Mouse (Mus musculus): ENCODE measurements around the gene Adamtsl2. TPM values are rescaled to one million over a fixed set of nuclear protein-coding genes. Genes with fewer than 3 reads are reported as not detected.

Gene Adamtsl2
- total RNA-seq, 2 experiments from 2014 or later, result 23.8 to 25.1 TPM

- intact Hi-C loops (cut with DNase I), result no loop called here
- DNase-seq, result no peak
Measured at GRCm38 (mm10) chr2:27112585-27112984, 33.4 kb downstream of the Adamtsl2 start.

GRCm38 (mm10) chr2:27114169-27114568, 35.0 kb downstream of the Adamtsl2 start:
- intact Hi-C loops (cut with DNase I), result no loop called here
- DNase-seq, result no peak

- DNase-seq, result no peak
- intact Hi-C loops (cut with DNase I), result no loop called here
Measured at GRCm38 (mm10) chr2:27118452-27118851, 39.3 kb downstream of the Adamtsl2 start.

- intact Hi-C loops (cut with DNase I), result no loop called here
- DNase-seq, result no peak
Measured at GRCm38 (mm10) chr2:27119766-27120165, 40.6 kb downstream of the Adamtsl2 start.

GRCm38 (mm10) chr2:27120241-27120641, 41.1 kb downstream of the Adamtsl2 start:
- intact Hi-C loops (cut with DNase I), result no loop called here
- peak; percentile 88 for DNase-seq

- peak; percentile 79 for DNase-seq
- intact Hi-C loops (cut with DNase I), result no loop called here
Measured at GRCm38 (mm10) chr2:27121626-27122355, 42.6 kb downstream of the Adamtsl2 start.

GRCm38 (mm10) chr2:27122578-27122977, 43.4 kb downstream of the Adamtsl2 start:
- intact Hi-C loops (cut with DNase I), result no loop called here
- DNase-seq, result no peak

GRCm38 (mm10) chr2:27123121-27123520, 43.9 kb downstream of the Adamtsl2 start:
- intact Hi-C loops (cut with DNase I), result no loop called here
- DNase-seq, result no peak

GRCm38 (mm10) chr2:27125979-27126378, 46.8 kb downstream of the Adamtsl2 start:
- intact Hi-C loops (cut with DNase I), result no loop called here
- DNase-seq, result peak; percentile 48

GRCm38 (mm10) chr2:27126496-27126895, 47.3 kb downstream of the Adamtsl2 start:
- DNase-seq, result no peak
- intact Hi-C loops (cut with DNase I), result no loop called here

GRCm38 (mm10) chr2:27128990-27129389, 49.8 kb downstream of the Adamtsl2 start:
- intact Hi-C loops (cut with DNase I), result no loop called here
- DNase-seq, result no peak

- intact Hi-C loops (cut with DNase I), result no loop called here
- DNase-seq, result peak; percentile 80
Measured at GRCm38 (mm10) chr2:27135935-27136334, 56.8 kb downstream of the Adamtsl2 start.

GRCm38 (mm10) chr2:27136336-27136735, 57.2 kb downstream of the Adamtsl2 start:
- peak; percentile 80 for DNase-seq
- intact Hi-C loops (cut with DNase I), result no loop called here

GRCm38 (mm10) chr2:27136789-27137188, 57.6 kb downstream of the Adamtsl2 start:
- no peak for DNase-seq
- intact Hi-C loops (cut with DNase I), result no loop called here

- DNase-seq, result no peak
- intact Hi-C loops (cut with DNase I), result no loop called here
Measured at GRCm38 (mm10) chr2:27138356-27138755, 59.2 kb downstream of the Adamtsl2 start.

GRCm38 (mm10) chr2:27141950-27142693, 62.9 kb downstream of the Adamtsl2 start, which contains the start of gene Fam163b:
Gene Fam163b, minus strand, starts transcription at chr2:27142491.
- peak; percentile 21 for DNase-seq
- intact Hi-C loops (cut with DNase I), result no loop called here

- intact Hi-C loops (cut with DNase I), result no loop called here
Measured at GRCm38 (mm10) chr2:27144957-27145356, 65.8 kb downstream of the Adamtsl2 start.

GRCm38 (mm10) chr2:27146840-27147239, 67.7 kb downstream of the Adamtsl2 start:
- intact Hi-C loops (cut with DNase I), result no loop called here
- DNase-seq, result no peak

More at GRCm38 (mm10) chr2:27144957-27145356, 65.8 kb downstream of the Adamtsl2 start:
- DNase-seq, result no peak

GRCm38 (mm10) chr2:27149457-27149856, 70.3 kb downstream of the Adamtsl2 start:
- DNase-seq, result no peak

GRCm38 (mm10) chr2:27154466-27155185, 75.4 kb downstream of the Adamtsl2 start:
- peak; percentile 60 for DNase-seq
- intact Hi-C loops (cut with DNase I), result no loop called here

More at GRCm38 (mm10) chr2:27149457-27149856, 70.3 kb downstream of the Adamtsl2 start:
- intact Hi-C loops (cut with DNase I), result no loop called here

- intact Hi-C loops (cut with DNase I), result no loop called here
- DNase-seq, result no peak
Measured at GRCm38 (mm10) chr2:27156596-27156995, 77.4 kb downstream of the Adamtsl2 start.

Measured in left cerebral cortex, postnatal 4 days (tissue).